Mouse (Mus musculus) cerebellum, postnatal 36 days (tissue): ENCODE measurements around the gene Pin1rt1.

Experiments
- DNase-seq, 2 experiments: peaks; one replicate each; pipeline ENCODE4 v3.0.0; 2021 to 2022; ENCODE audit warnings: mixed read lengths in 2 of 2

Pin1rt1 gene

DNA sequence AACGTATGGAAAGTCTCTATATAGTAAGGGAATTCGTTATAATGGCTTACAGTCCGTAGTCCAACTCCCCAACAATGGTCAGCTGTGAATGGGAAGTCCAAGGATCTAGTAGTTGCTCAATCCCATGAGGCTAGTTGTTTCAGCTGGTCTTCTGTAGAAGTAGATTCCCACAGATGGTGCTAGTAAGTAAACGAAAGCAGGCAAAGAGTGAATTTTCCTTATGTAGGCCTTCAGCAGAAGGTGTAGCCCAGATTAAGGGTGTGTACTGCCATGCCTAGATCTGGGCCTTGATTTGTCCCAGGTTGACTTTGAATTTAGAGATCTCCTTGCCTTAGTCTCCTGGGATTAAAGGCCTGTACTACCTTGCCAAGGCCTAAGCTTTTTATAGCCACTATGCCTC, at the start of gene Pin1rt1:
Gene Pin1rt1, minus strand, starts transcription at position 101 of the 400 bp plus-strand sequence.
- DNase-seq = no peak

GRCm38 (mm10) chr2:104764018-104764417, 47.8 kb upstream of the Pin1rt1 start:
- no peak for DNase-seq

- no peak for DNase-seq
Measured at GRCm38 (mm10) chr2:104763134-104763703, 47.0 kb upstream of the Pin1rt1 start.

- DNase-seq = no peak
Measured at GRCm38 (mm10) chr2:104750611-104751010, 34.4 kb upstream of the Pin1rt1 start.

- no peak for DNase-seq
Measured at GRCm38 (mm10) chr2:104748652-104749183, 32.5 kb upstream of the Pin1rt1 start.

DNA sequence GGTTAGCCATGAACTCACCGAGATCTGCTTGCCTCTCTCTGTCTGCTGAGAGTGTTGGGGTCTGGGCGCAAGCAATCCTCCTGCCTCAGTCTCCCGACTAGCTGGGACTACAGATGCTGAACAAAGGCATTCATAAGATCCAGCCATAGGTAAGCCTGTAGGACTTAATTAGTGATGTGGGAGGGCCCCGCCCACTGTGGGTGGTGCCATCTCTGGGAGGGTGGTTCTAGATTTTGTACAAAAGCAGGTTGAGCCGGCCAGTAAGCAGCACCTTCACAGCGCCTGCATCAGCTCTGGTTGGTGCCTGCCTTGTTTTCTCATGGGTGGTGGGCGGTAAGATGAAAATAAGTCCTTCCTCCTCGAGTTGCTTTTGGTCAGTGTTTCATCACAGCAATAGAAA, 30.1 kb upstream of the Pin1rt1 start:
- DNase-seq = no peak

DNA sequence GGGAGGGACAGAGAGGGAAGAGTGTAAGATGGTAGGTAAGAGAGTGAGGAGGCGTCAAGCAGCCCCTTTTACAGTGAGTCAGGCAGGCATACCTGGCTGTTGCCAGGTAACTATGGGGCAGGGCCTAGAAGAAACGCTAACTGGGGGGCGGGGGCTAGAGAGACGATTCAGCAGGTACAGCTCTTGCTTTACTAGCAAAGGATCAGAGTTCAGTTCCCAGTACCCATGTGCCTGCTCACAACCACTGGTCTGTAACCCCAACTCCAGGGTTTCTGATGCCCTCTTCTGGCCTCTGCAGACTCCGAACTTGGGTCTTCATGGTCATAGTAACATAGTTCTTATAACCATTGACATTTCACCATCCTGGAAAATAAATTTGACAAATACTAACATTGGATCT, 27.8 kb upstream of the Pin1rt1 start:
- DNase-seq = no peak

- DNase-seq = no peak
Measured at GRCm38 (mm10) chr2:104743160-104743559, 27.0 kb upstream of the Pin1rt1 start.

DNA sequence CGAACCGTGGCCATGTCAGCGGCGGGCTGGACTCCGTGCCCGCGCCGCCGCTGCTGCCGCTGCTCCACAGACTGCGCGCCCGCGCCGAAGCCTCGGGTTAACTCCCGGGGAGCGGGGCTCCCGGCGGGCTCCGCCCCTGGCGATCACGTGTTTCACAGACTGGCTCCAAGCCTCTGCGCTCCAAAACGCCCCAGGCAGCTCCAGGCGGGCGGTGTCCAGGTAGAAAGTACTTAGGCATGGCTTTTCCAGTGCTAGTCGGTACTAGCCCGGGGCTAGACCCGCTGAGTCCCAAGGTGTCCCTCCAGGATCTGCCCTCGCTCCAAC, 26.5 kb upstream of the Pin1rt1 start, which contains the start of gene Depdc7:
Gene Depdc7, minus strand, starts transcription at position 138 of the 324 bp plus-strand sequence.
- peak; percentile 75 to 84 for DNase-seq

GRCm38 (mm10) chr2:104741896-104742740, 25.9 kb upstream of the Pin1rt1 start:
- DNase-seq = no peak

- no peak for DNase-seq
Measured at GRCm38 (mm10) chr2:104741015-104741758, 25.0 kb upstream of the Pin1rt1 start.

DNA sequence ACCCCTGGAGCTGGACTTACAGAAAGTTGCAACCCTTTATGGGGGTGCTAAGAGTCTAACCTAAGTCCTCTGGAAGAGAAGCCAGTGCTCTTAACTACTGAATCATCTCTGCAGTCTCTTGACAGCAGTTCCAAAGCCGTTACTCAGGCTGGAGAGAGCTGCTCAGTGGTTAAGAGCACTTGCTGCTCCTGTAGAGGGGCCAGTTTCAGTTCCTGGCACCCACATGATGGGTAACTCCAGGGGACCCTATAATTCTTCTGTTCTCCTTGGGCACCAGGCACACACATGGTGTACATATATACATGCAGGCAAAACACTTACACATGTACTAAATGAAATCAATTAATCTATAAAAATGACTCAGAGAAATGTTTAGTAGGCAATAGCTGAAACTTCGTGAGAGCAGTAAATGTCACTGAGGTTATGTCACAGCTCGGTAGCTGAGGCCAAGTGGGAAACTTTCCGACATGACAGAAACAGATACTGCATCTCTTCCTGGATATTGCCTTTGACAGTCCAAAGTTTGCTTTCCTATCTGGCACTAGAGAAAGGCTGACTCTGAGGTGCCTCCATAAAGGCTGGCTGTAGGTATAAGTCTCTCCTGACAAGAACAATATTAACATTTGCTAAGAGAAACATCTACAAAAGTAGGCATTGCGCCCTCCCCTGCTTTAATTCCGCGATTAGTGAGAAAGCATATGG, 24.2 kb upstream of the Pin1rt1 start:
- DNase-seq = no peak

- DNase-seq = no peak
Measured at GRCm38 (mm10) chr2:104739691-104740090, 23.5 kb upstream of the Pin1rt1 start.

GRCm38 (mm10) chr2:104736241-104736640, 20.1 kb upstream of the Pin1rt1 start:
- DNase-seq = no peak

GRCm38 (mm10) chr2:104732562-104733256, 16.5 kb upstream of the Pin1rt1 start:
- no peak for DNase-seq

- DNase-seq = no peak
Measured at GRCm38 (mm10) chr2:104732033-104732444, 15.9 kb upstream of the Pin1rt1 start.

DNA sequence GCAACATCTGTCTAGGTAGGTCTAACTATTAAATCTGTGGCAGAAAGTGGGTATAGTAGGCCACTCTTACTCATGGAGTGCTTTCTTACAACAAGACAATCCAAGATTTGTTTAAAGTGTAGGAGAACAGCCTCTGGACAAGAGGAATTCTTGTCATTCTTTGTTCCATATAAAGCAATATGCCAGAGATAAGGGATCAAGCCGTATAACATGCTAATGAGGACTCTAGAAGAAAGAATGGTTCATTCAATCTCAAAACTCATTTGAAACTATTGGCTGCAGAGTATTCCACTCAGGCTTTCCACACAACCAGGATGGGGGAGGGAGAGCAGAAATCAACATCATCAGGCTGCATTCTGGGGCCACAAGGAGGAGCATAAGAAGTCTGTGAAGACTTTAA, 11.2 kb upstream of the Pin1rt1 start:
- no peak for DNase-seq

DNA sequence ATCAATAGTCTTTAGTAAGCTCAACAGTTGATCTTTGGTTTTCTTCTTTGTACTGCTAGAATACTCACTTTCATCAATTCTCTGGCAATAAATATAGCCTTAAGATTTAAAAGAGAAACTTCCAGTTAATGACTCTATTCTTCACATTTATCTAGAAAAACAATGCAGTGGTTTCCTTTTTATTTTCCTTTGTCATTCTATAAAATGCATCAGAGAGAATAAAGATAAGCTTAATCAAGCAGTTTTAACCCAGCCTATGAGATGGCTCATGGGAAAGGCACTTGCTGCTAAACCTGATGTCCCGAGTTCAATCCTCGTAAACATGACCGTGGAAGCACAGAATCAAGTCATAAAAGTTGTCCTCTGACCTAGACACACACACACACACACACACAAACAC, 5.8 kb upstream of the Pin1rt1 start:
- no peak for DNase-seq

- DNase-seq = no peak
Measured at GRCm38 (mm10) chr2:104717827-104718226, 1.6 kb upstream of the Pin1rt1 start.

- DNase-seq = no peak
Measured at GRCm38 (mm10) chr2:104717231-104717735, 1.1 kb upstream of the Pin1rt1 start.

DNA sequence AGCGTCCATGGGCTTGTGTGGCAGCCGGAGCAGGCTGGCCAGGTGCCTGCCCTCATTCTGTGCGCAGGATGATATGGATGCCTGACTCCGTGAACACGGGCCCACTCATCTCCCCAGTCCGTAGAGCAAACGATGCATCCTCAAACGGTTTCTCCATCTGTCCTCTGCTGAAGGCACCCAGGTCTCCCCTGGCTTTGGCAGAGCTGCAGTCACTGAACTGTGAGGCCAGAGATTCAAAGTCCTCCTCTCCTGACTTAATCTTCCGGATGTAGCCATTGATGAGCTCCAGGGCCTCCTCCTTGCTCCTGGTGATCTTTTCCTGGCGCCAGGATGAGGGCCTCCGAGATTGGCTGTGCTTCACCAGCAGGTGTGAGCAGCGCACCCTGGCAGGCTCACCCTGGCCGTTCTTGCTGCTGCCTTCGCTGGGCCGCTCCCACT, 1.9 kb downstream of the Pin1rt1 start:
- peak; percentile 59 to 61 for DNase-seq

- DNase-seq = no peak
Measured at GRCm38 (mm10) chr2:104712486-104712809, 3.7 kb downstream of the Pin1rt1 start.
